ENCODE assay signal across 17 mouse cellular contexts in the genomic region with DNA sequence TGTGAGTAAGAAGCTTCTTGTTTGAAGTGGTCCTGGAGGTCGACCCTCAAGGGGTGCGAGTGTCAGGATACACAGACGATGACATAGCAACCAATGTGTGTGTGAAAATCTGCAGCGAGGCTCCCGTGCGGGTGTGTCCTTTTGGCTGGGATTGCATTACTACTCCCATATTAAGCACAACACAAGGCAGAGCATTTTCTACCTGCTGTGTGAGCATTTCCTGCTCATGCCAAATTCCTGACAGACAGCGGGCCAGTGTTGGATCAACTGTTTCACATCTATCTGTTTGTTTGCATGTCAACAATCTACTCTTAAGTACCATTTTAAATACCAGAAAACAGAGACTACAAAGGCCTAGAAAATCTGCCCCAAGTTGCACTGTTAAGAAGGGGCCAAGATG. TPM values are rescaled to one million over a fixed set of nuclear protein-coding genes. Genes with fewer than 3 reads are reported as not detected.
DNase-seq lines count a peak whose midpoint lies in the region; ATAC-seq lines count a peak whose summit lies in the region.
"Had no signal": no experiment of that assay in that cellular context is flagged by ENCODE, and none has a peak within 500 bp of the region (broad histone marks: within the 10 kb centered on the region; RNA-seq: fewer than 3 reads in every experiment).

No protein-coding gene starts in this region.

- H3K4me1 ChIP-seq in forebrain, embryonic 15.5 days = peaks cover 34% of the 10 kb centered on the region
- peaks cover 27% of the 10 kb centered on the region for H3K4me1 ChIP-seq in midbrain, embryonic 11.5 days (ENCODE audit: control insufficient read depth, insufficient read depth, low read length)
- H3K4me1 ChIP-seq: liver, embryonic 13.5 days had no signal

- no peak overlapping the region for H3K9ac ChIP-seq in forebrain, embryonic 15.5 days (replicated peaks)
- H3K9ac ChIP-seq in midbrain, embryonic 11.5 days (ENCODE audit: low read length) = no peak overlapping the region
- H3K9ac ChIP-seq: liver, embryonic 13.5 days had no signal

- no peaks in the 10 kb centered on the region for H3K9me3 ChIP-seq in forebrain, embryonic 15.5 days
- no peaks in the 10 kb centered on the region for H3K9me3 ChIP-seq in midbrain, embryonic 11.5 days (ENCODE audit: control insufficient read depth, low read length)
- H3K9me3 ChIP-seq: liver, embryonic 13.5 days had no signal

- H3K27ac ChIP-seq in forebrain, embryonic 15.5 days (replicated peaks) = peak overlapping the region; percentile 76
- peak overlapping the region; percentile 84; the same call in 1 of the 2 replicates for H3K27ac ChIP-seq in midbrain, embryonic 11.5 days (ENCODE audit: low read depth, low read length)
- H3K27ac ChIP-seq: liver, embryonic 13.5 days had no signal

- H3K27me3 ChIP-seq in forebrain, embryonic 15.5 days = no peaks in the 10 kb centered on the region
- no peaks in the 10 kb centered on the region for H3K27me3 ChIP-seq in midbrain, embryonic 11.5 days (ENCODE audit: control insufficient read depth, insufficient read depth, low read length)
- H3K27me3 ChIP-seq: liver, embryonic 13.5 days had no signal

- H3K36me3 ChIP-seq in forebrain, embryonic 15.5 days = no peaks in the 10 kb centered on the region
- H3K36me3 ChIP-seq in midbrain, embryonic 11.5 days (ENCODE audit: control insufficient read depth, insufficient read depth, low read length) = no peaks in the 10 kb centered on the region
- H3K36me3 ChIP-seq: liver, embryonic 13.5 days had no signal

- intact Hi-C loops in left cerebral cortex, postnatal 4 days (cut with DNase I) = loop anchor here (10.0 kb wide), 1 partner anchor 242 kb away; no protein-coding TSS in a partner anchor
- intact Hi-C loops in left cerebral cortex, postnatal 25 days (cut with DNase I) = loop anchor here (5.0 to 10.0 kb wide), 2 partner anchors 55 to 232 kb away; a partner anchor contains a TSS

- 72% methylated on average over 7 of the region's 7 CpGs for WGBS in forebrain, embryonic 15.5 days
- 70% methylated on average over 7 of the region's 7 CpGs for WGBS in midbrain, embryonic 11.5 days

- no peak overlapping the region for H3K4me3 ChIP-seq in forebrain, embryonic 15.5 days
- H3K4me3 ChIP-seq in midbrain, embryonic 11.5 days (ENCODE audit: low read depth, low read length) = no peak overlapping the region
- H3K4me3 ChIP-seq: liver, embryonic 13.5 days had no signal

- ATAC-seq in forebrain, embryonic 15.5 days (replicated peaks) = no peak; the same call in 1 of the 2 replicates
- ATAC-seq in midbrain, embryonic 11.5 days (ENCODE audit: low FRiP score) = no peak
- ATAC-seq: activated CD4-positive, CD25-positive, alpha-beta regulatory T cell, adult 4 months; CD4-positive, CD25-positive, alpha-beta regulatory T cell, adult 4 months had no signal

- no peak overlapping the region for H3K4me2 ChIP-seq in forebrain, embryonic 15.5 days (replicated peaks)
- no peak overlapping the region for H3K4me2 ChIP-seq in midbrain, embryonic 11.5 days
- H3K4me2 ChIP-seq: heart, embryonic 11.5 days; liver, embryonic 13.5 days had no signal

- DNase-seq in left cerebral cortex, postnatal 4 days = peak; percentile 35
- DNase-seq in left cerebral cortex, postnatal 25 days (ENCODE audit: low spot score in 2 of 2) = no peak
- peak; percentile 84 for DNase-seq in midbrain, embryonic 11.5 days (ENCODE audit: low spot score, missing footprints)
- no peak for DNase-seq in adrenal gland, adult (ENCODE audit: inconsistent age in 2 of 2, low spot score in 1 of 2)
- DNase-seq in adrenal gland, postnatal 36 days = no peak
- DNase-seq in ovary, postnatal 14 days (ENCODE audit: low spot score) = no peak
- DNase-seq: cerebellum, adult 9-11 months; gastrocnemius, postnatal 10 days; kidney, adult 9 months; liver, embryonic 13.5 days; lung, postnatal 14 days; right cerebral cortex, postnatal 14 days; thymus, adult 18-20 months had no signal

RNA-seq across cellular contexts. Expression of a gene that starts 52.2 kb away (rescaled TPM):
- total RNA-seq in left cerebral cortex, postnatal 4 days (2021) = 1 to 10 TPM; 4.0 to 4.5 TPM
- total RNA-seq in left cerebral cortex, postnatal 25 days (2021) = 1 to 10 TPM; 2.4 to 2.8 TPM
- 0.69 and 1.1 TPM in 2 replicates for polyA plus RNA-seq in forebrain, embryonic 15.5 days (2015; fragmentation: Nextera tagmentation; extraction: Ambion mirVana)
- 0.37 and 1.1 TPM in 2 replicates for polyA plus RNA-seq in midbrain, embryonic 11.5 days (2014; fragmentation: Nextera tagmentation; extraction: Ambion mirVana)
- total RNA-seq in adrenal gland, postnatal 36 days (2021) = 1 to 10 TPM in 1 of 2 experiments, under 1 TPM in 1; 0.63 to 2.0 TPM

Comparison
In these comparisons a context has a peak if more than half of its experiments do, and no peak if none do; other contexts are left out.
1. DNase-seq: peak in left cerebral cortex, postnatal 4 days (single experiment) and midbrain, embryonic 11.5 days (single experiment); none in left cerebral cortex, postnatal 25 days (0 of 2), adrenal gland, adult (0 of 2), adrenal gland, postnatal 36 days (0 of 2) and ovary, postnatal 14 days (single experiment).